Mouse (Mus musculus) heart, adult 11 months (tissue): Measurements from ENCODE around the gene Gm21921.
"Not testable (repeated sequence)": the region's sequence is repeated elsewhere in the genome, so short reads cannot be mapped to it uniquely, and the experiment has no call there.

Experiments used
- DNase-seq: peaks from one replicate; pipeline ENCODE4 v3.0.0; 2022

The Gm21921 gene

GRCm38 (mm10) chrY:24796143-24796542 is at the start of gene Gm21921:
Gene Gm21921, minus strand, starts transcription at chrY:24796243.
- DNase-seq, result not testable (repeated sequence)
